Mouse (Mus musculus) kidney, postnatal 36 days (tissue): Measurements from ENCODE around the gene Ube2s.
"Not testable (repeated sequence)": the region's sequence is repeated elsewhere in the genome, so short reads cannot be mapped to it uniquely, and the experiment has no call there.

ENCODE experiments used
- DNase-seq, 2 experiments: peaks; one replicate each; pipeline ENCODE4 v3.0.0; 2021 to 2022; ENCODE audit warnings: mixed read lengths in 2 of 2

Ube2s gene

GRCm38 (mm10) chr7:4820925-4821324, 8.5 kb upstream of the Ube2s start:
- not testable (repeated sequence) for DNase-seq

- DNase-seq: no peak
These were observed 4.2 kb upstream of the Ube2s start for GRCm38 (mm10) chr7:4816559-4816958.

GRCm38 (mm10) chr7:4813105-4813791, 858 bp upstream of the Ube2s start:
- DNase-seq: no peak

- DNase-seq: no peak
These were observed 518 bp downstream of the Ube2s start for GRCm38 (mm10) chr7:4811842-4812302.

DNA sequence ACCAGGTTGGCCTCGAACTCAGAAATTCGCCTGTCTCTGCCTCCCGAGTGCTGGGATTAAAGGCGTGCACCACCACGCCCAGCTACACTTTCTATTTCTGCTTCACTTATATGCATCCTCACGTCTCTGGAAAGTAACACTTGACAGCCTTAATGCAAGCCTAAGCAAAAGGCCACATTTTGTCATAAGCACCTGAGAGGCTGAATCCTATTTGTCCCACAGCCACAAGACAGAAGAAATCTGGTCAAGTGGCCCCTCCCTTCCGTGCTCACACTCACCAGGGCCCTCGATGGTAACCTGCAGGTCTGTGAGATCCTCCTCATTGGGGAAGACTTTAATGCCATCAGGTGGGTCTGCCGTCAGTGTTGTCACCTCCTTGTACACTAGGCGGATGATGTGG, 1.3 kb downstream of the Ube2s start:
- not testable (repeated sequence) for DNase-seq

- DNase-seq: peak; percentile 52 to 62
These were observed 5.7 kb downstream of the Ube2s start for GRCm38 (mm10) chr7:4806716-4807115.

- no peak for DNase-seq
These were observed 10.1 kb downstream of the Ube2s start for GRCm38 (mm10) chr7:4802247-4802646.

DNA sequence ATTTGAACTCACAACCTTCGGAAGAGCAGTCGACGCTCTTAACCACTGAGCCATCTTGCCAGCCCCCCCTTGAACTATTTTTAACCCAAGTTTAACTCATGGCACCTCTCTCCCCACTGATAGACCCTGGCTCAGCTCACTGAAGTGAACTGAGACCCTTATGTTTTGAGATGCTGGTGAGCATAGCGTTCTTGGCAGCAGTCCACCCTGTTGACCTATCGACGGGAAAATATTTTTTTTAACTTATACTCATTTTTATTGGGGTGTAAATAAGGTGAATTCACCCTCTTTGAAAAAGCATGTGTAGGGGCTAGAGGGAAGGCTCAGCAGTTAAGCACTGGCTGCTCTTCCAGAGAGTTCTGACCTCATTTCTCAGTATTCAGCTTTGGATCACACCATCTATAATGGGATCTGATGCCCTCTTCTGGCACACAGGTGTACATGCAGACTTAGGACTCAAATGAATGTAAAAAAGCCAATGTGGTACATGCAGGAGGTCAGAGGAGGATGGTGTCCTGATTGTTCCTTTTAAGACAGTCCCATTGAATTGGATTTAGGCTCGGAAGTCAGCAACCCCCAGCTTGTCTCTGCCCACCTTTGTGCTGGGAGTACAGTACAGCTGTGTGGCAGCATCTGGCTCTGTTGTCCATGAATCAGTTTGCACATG, 16.5 kb downstream of the Ube2s start:
- peak; percentile 37 to 52 for DNase-seq

GRCm38 (mm10) chr7:4794631-4795168, 17.7 kb downstream of the Ube2s start:
- no peak for DNase-seq

DNA sequence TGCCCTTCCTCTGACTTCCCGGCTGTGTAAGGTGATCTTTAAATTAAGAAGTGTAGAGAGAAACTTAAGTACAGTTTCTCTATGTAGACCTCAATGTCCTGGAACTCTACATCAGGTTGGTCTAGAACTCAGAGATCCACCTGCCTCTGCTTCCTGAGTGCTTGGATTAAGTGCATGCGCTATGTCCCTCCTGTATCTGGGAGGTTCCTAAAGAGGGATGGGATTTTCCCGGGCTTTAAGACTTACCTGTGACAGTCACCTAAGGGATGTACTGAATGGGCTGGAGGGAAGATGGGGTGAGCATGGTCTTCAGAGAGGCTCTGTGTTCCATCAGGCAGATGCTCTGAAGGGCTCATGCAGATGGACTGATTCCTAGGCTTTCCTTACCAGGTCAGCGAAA, 18.7 kb downstream of the Ube2s start:
- no peak for DNase-seq

- DNase-seq: peak in 1 of 2 experiments; percentile 30
These were observed 19.1 kb downstream of the Ube2s start for GRCm38 (mm10) chr7:4793248-4793647.

DNA sequence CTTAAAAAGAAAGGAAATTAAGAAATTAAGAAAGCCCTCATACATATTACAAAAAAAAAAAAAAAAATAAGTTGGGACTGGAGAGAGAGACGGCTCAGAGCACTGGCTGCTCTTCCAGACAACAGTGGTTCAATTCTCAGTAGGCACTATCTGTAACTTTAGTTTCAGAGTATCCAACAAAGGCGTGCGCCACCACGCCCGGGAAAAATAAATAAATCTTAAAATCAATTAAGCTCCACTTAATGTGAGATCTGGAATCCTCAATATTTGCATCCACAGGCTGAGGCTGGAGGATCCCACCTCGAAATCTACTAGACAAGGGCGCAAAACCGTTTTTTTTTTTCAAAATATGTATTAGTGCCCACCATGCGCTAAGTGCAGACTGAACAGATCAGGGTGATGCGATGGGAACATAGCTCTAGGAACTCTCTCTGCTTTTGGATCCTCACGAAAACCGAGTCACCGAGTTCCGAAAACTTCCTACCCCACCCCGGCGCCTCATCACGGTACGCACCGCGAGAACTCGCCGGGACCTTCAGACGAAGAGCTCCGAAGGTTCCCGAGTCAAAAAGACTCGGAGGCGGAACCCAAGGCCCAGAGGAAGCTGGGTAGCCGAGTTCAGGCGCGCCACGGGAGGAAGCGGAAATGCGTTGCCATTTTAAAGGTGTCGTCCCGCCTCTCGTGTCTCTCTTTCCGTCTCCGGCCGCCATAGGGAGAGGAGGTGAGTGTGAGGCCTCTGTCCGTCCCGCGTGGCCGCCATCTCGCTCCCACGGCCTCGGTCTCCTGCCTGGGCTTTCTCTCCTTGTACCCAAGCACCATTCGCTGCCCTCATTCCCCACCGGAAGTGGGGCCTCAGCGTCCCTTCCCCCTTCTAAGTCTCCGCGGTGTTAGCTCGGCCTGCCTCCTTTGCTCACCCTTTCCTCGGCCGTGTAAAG, 19.8 kb downstream of the Ube2s start, which contains the start of gene Rpl28:
Gene Rpl28 (plus strand): TSS at position 597 of the 935 bp plus-strand sequence.
- peak; percentile 96 to 97 for DNase-seq

DNA sequence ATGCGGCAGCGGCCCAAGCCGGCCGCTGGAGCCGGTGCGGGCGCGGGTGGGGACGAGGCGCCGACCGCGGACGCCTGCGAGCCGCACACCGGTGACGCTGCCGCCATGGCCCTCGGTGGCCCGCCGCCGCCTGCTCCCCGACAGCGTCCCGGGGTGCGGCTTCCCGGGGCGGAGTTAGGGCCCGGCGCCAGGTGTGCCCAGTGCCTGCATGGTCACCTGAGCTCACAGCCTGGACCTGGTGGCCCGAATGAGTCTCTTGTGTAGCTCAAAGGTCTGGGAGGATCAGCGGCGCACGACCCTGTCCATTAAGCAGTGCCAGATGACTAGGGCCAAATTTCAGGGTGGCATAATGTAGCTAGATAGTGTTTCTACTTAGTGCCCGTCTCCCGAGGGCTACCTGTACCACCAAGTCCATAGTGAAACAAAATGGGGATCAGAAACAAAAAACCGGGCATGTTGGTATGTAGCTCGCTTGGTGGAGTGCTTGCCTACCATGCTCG, 22.9 kb downstream of the Ube2s start, which contains the start of gene Tmem238:
Gene Tmem238 (minus strand): TSS at position 221 of the 500 bp plus-strand sequence.
- peak; percentile 88 to 93 for DNase-seq

DNA sequence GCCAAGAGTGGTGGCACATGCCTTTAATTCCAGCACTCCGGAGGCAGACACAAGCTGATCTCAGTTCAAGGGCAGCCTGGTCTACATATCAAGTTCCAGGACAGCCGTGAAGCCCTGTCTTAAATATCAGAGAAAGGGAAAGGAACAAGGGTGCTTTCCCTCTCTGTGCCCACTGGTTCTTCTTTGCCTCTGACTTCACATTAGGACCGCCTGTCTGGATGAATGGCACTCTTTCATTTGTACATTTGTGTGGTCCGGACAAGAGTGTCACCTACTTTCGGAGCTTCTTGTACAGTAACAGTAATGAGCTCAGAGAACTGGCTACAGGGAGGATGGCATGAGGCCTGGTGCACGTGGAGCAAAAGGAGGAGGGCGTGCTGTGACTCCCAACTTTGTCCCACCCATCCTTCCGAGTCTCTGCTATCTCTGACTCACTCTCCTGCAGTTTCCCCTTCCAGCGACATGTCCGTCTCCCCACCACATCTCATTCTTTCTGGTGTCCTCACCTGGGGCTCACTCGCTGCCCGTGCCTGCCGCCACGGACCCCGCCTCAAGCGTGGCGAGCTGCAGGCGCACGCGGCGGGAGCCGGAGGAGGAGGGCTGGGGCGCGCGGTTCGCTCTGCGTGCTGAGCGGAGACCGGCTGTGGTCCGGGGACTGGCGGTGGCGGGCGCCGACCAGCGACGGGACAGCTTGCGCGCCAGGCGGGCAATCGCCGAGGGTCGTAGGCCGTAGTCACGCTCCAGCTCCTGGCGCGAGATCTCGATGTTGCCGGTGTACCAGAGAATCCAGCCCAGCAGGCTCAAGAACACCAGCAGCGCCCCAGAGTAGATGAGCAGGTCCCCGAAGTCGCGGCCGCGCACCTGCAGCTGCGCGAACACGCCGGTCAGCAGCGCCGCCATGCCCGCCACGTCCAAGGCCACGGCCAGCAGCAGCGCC, 23.6 kb downstream of the Ube2s start:
- DNase-seq: peak; percentile 59 to 80

- DNase-seq: no peak
These were observed 28.6 kb downstream of the Ube2s start for GRCm38 (mm10) chr7:4783667-4784268.

- DNase-seq: no peak
These were observed 29.6 kb downstream of the Ube2s start, which contains the start of the genes Il11 and Tmem190 for GRCm38 (mm10) chr7:4782759-4783158. Il11 (minus strand) TSS chr7:4782859. Tmem190 (plus strand) TSS chr7:4782937.

DNA sequence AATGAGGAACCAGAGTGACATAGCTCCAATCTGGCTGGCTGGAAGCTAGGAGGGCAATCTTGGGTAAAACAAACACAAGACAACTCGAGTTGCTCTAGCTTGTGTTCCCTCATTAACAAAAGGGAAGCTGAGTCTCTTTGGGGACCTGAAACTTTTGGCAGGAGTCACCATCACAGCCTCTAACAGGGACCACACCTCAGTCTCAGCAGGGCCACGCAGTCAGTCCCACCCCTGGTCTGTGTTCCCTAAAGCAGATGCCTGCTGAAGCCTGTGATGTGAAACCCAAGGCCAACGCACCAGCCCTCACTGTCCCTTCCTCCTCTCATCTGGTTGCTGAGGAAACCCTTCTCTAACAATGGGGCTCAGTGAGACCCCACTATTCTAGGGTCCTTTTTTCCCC, 30.3 kb downstream of the Ube2s start:
- DNase-seq: no peak

DNA sequence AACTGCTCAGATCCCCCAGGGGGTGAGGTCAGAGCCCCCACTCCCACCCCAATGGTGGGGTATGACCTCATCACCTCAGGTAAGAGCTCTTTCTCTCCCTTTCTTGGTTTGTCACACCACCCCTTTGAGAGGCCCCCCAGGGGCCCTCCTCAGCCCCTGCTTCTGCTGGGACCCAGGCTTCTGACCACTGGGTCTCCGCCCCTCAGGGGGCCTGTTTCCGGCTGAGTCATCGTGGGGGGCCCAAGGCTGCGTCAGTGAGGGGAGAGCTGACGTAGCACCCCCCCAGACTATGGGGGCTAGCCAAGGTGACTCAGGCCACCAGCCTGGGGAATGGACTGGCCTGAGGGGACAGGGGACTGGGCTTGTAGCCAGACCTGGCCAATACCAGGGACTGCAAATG, 32.5 kb downstream of the Ube2s start:
- no peak for DNase-seq

GRCm38 (mm10) chr7:4777851-4778637, 34.3 kb downstream of the Ube2s start:
- no peak for DNase-seq
